Mouse (Mus musculus): ENCODE measurements around the gene Npm1. TPM values are rescaled to one million over a fixed set of nuclear protein-coding genes. Genes with fewer than 3 reads are reported as not detected.

The Npm1 gene
- polyA plus RNA-seq, 1 experiment from 2014 or later = 492 TPM

GRCm38 (mm10) chr11:33198351-33199116 is 35.5 kb upstream of the Npm1 start:
- no peak overlapping the region for H3K9ac ChIP-seq (replicated peaks)
- no peaks in the 10 kb centered on the region for H3K36me3 ChIP-seq
- peaks cover 44% of the 10 kb centered on the region for H3K4me1 ChIP-seq
- ATAC-seq (replicated peaks) = no peak
- no peak overlapping the region for H3K27ac ChIP-seq (replicated peaks)
- no peak overlapping the region for H3K4me3 ChIP-seq
- WGBS = 18% methylated on average over 22 of the region's 22 CpGs
- H3K9me3 ChIP-seq = 0 out of 2 replicates have a peak, but pooled peaks cover 2% of the 10 kb centered on the region
- H3K27me3 ChIP-seq = peaks cover 88% of the 10 kb centered on the region
- no peak overlapping the region for H3K4me2 ChIP-seq (replicated peaks)

DNA sequence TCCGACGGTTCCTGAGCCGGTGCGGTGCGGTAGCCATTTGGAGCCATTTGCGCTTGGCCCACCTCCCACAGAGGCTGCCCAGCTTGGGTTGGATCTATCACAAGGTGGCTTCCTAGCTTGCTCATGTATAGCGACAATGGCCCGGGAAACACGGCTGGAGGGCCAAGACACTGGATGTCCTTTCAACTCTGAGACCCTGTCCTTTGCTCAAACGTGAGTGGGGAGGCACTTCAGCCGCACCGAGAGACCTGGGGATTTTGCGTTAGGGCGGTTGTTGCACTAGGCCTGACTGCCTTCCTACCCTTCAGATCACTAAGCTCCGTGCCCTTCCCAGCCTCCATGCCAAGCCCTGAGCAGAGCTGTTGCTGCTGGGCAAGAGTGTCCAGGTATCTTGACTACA is 34.7 kb upstream of the Npm1 start:
- Histone ChIP-seq H3K36me3 (no peaks in the 10 kb centered on the region), H3K4me2 (replicated peaks) (no peak overlapping the region), H3K27me3 (peaks cover 89% of the 10 kb centered on the region), H3K4me1 (peaks cover 36% of the 10 kb centered on the region), H3K27ac (replicated peaks) (no peak overlapping the region), H3K9me3 (0 out of 2 replicates have a peak, but pooled peaks cover 2% of the 10 kb centered on the region), H3K9ac (replicated peaks) (no peak overlapping the region), H3K4me3 (no peak overlapping the region)
- no peak for ATAC-seq (replicated peaks)
- WGBS = 17% methylated on average over 15 of the region's 15 CpGs

- no peak overlapping the region for H3K27ac ChIP-seq (replicated peaks)
- H3K36me3 ChIP-seq = no peaks in the 10 kb centered on the region
- H3K9ac ChIP-seq (replicated peaks) = no peak overlapping the region
- no peak overlapping the region for H3K4me3 ChIP-seq
- 0 out of 2 replicates have a peak, but pooled peaks cover 2% of the 10 kb centered on the region for H3K9me3 ChIP-seq
- ATAC-seq (replicated peaks) = no peak
- peaks cover 86% of the 10 kb centered on the region for H3K27me3 ChIP-seq
- H3K4me2 ChIP-seq (replicated peaks) = no peak overlapping the region
- WGBS = 24% methylated on average over 13 of the region's 13 CpGs
- H3K4me1 ChIP-seq = peaks cover 30% of the 10 kb centered on the region
Measured at GRCm38 (mm10) chr11:33197133-33197514, 34.1 kb upstream of the Npm1 start.

DNA sequence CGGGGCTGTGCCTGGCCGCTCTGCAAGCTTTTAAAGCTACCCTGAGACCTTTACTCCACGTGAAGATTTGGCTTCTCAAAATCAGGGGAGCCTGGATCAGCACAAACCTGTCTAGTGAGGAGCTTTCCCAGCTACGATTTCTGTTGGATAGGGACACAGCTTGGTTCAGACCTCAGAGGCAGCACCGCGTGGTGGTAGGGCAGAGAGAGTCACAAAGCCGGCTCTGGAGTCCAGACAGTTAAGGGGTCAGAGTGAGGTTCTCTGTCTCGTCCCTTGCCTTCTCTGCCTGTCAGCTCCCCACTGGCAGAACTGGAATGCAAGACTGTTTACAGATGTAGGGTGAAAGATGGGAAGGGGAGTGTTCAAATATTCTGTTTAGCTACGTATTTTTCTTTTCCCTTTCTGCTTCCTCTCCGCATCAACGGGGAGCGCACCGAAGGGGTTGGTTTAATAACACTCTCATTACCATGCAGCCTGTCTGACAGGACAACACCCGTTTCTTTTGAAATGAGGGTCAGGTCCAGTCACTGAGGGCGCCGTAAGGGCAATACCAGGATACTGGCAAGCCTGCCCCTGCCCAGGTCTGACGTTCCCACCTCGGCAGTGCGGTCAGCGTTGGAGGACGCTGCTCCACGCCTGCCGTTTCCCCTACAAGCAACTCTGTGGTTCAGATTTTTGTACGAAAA is 33.6 kb upstream of the Npm1 start:
- ATAC-seq (replicated peaks) = no peak
- Histone ChIP-seq H3K9me3 (0 out of 2 replicates have a peak, but pooled peaks cover 2% of the 10 kb centered on the region), H3K27ac (replicated peaks) (no peak overlapping the region), H3K4me2 (replicated peaks) (no peak overlapping the region), H3K4me3 (no peak overlapping the region), H3K4me1 (peaks cover 25% of the 10 kb centered on the region), H3K9ac (replicated peaks) (no peak overlapping the region), H3K27me3 (peaks cover 86% of the 10 kb centered on the region), H3K36me3 (no peaks in the 10 kb centered on the region)
- 6% methylated on average over 24 of the region's 24 CpGs for WGBS

DNA sequence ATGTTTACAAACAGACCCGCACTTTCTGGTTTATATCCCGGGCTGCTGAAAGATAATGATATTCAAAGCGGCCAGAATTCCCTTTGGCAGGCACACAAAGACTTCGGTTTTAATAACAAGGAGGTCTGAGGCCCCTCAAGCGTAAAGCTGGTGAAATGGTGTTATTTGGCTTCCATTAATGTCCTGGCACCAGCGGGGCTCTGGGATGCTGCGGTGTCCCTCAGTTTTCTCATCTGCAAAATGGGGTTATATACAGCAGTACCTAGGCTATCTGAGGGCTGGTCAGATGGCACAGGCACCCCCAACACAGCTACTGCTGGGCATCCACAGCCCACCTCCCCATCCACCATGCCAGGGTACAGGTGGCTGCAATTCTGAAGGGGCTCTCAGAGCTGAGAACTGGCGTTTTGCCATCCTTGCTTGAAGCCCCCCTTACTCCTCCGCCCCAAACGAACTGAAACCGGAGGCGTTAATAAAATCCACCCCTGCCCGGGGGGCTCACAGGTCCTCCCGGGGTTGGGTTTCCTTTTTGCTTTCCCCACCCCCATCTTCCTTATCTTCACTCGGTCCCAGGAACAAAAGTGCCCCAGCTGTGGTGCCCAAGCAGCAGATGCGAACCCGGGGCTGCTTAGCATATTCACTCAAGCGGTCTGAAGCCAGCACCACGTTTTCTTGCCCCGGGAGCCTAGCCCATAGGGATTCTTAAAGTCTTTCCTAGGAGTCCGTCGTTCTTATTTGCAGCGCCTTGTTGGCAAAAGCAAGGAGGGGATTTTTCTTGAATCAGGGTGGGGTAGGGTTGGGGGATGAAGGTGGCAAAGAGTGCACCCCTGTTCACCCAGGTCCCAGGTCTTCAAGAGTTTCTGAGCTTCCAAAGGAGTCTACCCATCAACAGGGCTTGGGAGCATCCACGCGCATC is 32.8 kb upstream of the Npm1 start:
- H3K4me1 ChIP-seq = peaks cover 17% of the 10 kb centered on the region
- 3% methylated on average over 25 of the region's 25 CpGs for WGBS
- H3K27ac ChIP-seq (replicated peaks) = no peak overlapping the region
- peaks cover 86% of the 10 kb centered on the region for H3K27me3 ChIP-seq
- H3K4me3 ChIP-seq = no peak overlapping the region
- no peak for ATAC-seq (replicated peaks)
- H3K9me3 ChIP-seq = 0 out of 2 replicates have a peak, but pooled peaks cover 2% of the 10 kb centered on the region
- no peaks in the 10 kb centered on the region for H3K36me3 ChIP-seq
- H3K4me2 ChIP-seq (replicated peaks) = no peak overlapping the region
- no peak overlapping the region for H3K9ac ChIP-seq (replicated peaks)

GRCm38 (mm10) chr11:33195061-33195460 is 32.1 kb upstream of the Npm1 start:
- 5% methylated on average over 7 of the region's 7 CpGs for WGBS
- no peak for ATAC-seq (replicated peaks)
- Histone ChIP-seq H3K9me3 (0 out of 2 replicates have a peak, but pooled peaks cover 2% of the 10 kb centered on the region), H3K36me3 (no peaks in the 10 kb centered on the region), H3K27me3 (peaks cover 79% of the 10 kb centered on the region), H3K4me3 (no peak overlapping the region), H3K9ac (replicated peaks) (no peak overlapping the region), H3K4me1 (peaks cover 9% of the 10 kb centered on the region), H3K4me2 (replicated peaks) (no peak overlapping the region), H3K27ac (replicated peaks) (no peak overlapping the region)

- no peak overlapping the region for H3K9ac ChIP-seq (replicated peaks)
- H3K4me2 ChIP-seq (replicated peaks) = no peak overlapping the region
- 0 out of 2 replicates have a peak, but pooled peaks have one; percentile 33 for ATAC-seq (replicated peaks)
- H3K36me3 ChIP-seq = no peaks in the 10 kb centered on the region
- H3K4me1 ChIP-seq = peaks cover 8% of the 10 kb centered on the region; the same call in 1 of the 2 replicates
- H3K27ac ChIP-seq (replicated peaks) = no peak overlapping the region
- H3K4me3 ChIP-seq = no peak overlapping the region
- H3K9me3 ChIP-seq = 0 out of 2 replicates have a peak, but pooled peaks cover 2% of the 10 kb centered on the region
- peaks cover 71% of the 10 kb centered on the region for H3K27me3 ChIP-seq
- under 1% methylated on average over 12 of the region's 12 CpGs for WGBS
Measured at GRCm38 (mm10) chr11:33193695-33194094, 30.7 kb upstream of the Npm1 start.

- H3K4me3 ChIP-seq = no peak overlapping the region
- no peaks in the 10 kb centered on the region for H3K36me3 ChIP-seq
- H3K9ac ChIP-seq (replicated peaks) = no peak overlapping the region
- WGBS = 85% methylated on average over 3 of the region's 3 CpGs
- no peak for ATAC-seq (replicated peaks)
- H3K4me1 ChIP-seq = peaks cover 7% of the 10 kb centered on the region
- peaks cover 9% of the 10 kb centered on the region for H3K27me3 ChIP-seq
- no peak overlapping the region for H3K4me2 ChIP-seq (replicated peaks)
- H3K9me3 ChIP-seq = no peaks in the 10 kb centered on the region
- H3K27ac ChIP-seq (replicated peaks) = no peak overlapping the region
Measured at GRCm38 (mm10) chr11:33181804-33182203, 18.8 kb upstream of the Npm1 start.

DNA sequence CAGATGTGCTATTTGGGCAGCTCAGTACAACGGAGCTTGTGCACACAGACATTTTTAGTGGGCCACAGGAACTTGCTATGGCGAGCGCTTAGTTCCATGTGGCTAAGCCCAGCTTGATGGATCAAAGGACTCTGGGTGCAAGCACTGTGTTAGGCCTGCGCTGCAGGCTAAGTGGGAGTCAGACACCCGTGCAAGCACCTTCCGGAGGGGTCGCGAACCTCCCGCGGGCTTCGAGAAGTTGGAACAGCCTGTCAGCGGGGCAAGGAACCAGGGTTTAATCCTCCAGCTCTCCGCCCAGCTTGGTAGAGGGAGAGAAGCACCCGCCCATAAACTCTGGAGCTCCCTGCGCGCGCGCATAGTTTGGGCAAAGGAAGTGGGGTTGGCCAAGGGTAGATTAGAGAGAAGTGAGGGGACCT is 17.7 kb upstream of the Npm1 start:
- Histone ChIP-seq H3K4me1 (peaks cover 7% of the 10 kb centered on the region), H3K36me3 (no peaks in the 10 kb centered on the region), H3K9ac (replicated peaks) (no peak overlapping the region), H3K9me3 (no peaks in the 10 kb centered on the region), H3K4me3 (peak overlapping the region; percentile 12; the same call in 1 of the 2 replicates), H3K4me2 (replicated peaks) (peak overlapping the region; percentile 33), H3K27ac (replicated peaks) (no peak overlapping the region), H3K27me3 (peaks cover 10% of the 10 kb centered on the region)
- WGBS = 2% methylated on average over 18 of the region's 18 CpGs
- ATAC-seq (replicated peaks) = peak; percentile 53; the same call in 1 of the 2 replicates

DNA sequence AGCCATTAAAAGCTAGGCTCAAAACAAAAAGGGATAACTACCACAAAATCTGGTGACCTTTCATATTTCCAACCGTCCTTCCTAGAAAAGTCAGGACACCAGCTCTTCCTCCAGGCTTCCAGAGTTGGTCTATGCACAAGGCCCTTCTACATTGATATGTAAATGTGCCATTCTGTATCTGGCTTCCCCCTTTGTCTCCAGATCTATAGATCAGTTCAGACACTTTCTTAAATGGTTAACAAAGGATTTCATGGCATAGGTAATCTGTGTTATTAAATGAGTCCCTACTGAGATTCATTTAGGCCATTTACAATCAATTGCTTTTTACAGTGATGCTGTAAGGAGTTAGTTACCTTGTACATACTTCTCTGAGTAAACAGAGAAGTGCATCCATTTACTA is 16.8 kb upstream of the Npm1 start:
- WGBS = 20% methylated on average over 1 of the region's 1 CpGs
- Histone ChIP-seq H3K9me3 (no peaks in the 10 kb centered on the region), H3K4me1 (peaks cover 7% of the 10 kb centered on the region), H3K9ac (replicated peaks) (no peak overlapping the region), H3K36me3 (no peaks in the 10 kb centered on the region), H3K4me3 (no peak overlapping the region), H3K27me3 (peaks cover 11% of the 10 kb centered on the region), H3K27ac (replicated peaks) (no peak overlapping the region), H3K4me2 (replicated peaks) (no peak overlapping the region)
- no peak for ATAC-seq (replicated peaks)

GRCm38 (mm10) chr11:33176525-33177245 is 13.7 kb upstream of the Npm1 start:
- Histone ChIP-seq H3K4me1 (peaks cover 7% of the 10 kb centered on the region), H3K9me3 (no peaks in the 10 kb centered on the region), H3K4me2 (replicated peaks) (no peak overlapping the region), H3K36me3 (no peaks in the 10 kb centered on the region), H3K4me3 (no peak overlapping the region), H3K9ac (replicated peaks) (no peak overlapping the region), H3K27me3 (peaks cover 11% of the 10 kb centered on the region), H3K27ac (replicated peaks) (no peak overlapping the region)
- peak; percentile 80; the same call in 1 of the 2 replicates for ATAC-seq (replicated peaks)
- 35% methylated on average over 20 of the region's 20 CpGs for WGBS

Data from forebrain, embryonic 15.5 days (tissue).